Mouse (Mus musculus): ENCODE measurements around the gene Ubqln5. TPM values are rescaled to one million over a fixed set of nuclear protein-coding genes. Genes with fewer than 3 reads are reported as not detected.

The Ubqln5 gene
- not detected for total RNA-seq (2021)
- long read RNA-seq, experiment 1: 0 reads
- long read RNA-seq, experiment 2: 0 reads

- no peak for DNase-seq
- intact Hi-C loops (cut with DNase I; ENCODE audit: low total_unique reads): no loop called here
Observed at GRCm38 (mm10) chr7:104129726-104130125, at the start of gene Ubqln5. TSS of gene Ubqln5 (minus strand) at chr7:104129826.

DNA sequence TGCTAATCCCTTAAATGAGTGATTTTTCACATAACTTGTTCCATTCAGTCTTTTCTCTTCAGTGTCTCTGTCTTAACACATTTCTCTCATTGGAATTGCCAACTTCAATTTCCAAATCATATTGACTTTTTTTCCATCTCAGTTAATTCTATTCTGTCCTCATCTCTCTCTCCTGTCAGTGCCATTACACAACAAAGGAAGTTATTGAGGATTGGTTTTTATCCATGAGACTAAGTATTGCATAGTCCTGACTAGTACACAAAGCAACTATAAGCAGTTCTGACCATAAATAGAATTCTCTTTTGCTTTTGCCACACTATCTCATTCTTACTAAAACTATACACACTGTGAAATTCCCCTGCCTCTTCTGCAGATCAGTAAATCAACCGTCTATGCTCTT, 49.4 kb upstream of the Ubqln5 start:
- no peak for DNase-seq
- intact Hi-C loops (cut with DNase I; ENCODE audit: low total_unique reads): no loop called here

GRCm38 (mm10) chr7:104178422-104179054, 48.9 kb upstream of the Ubqln5 start:
- no peak for DNase-seq
- intact Hi-C loops (cut with DNase I; ENCODE audit: low total_unique reads): no loop called here

DNA sequence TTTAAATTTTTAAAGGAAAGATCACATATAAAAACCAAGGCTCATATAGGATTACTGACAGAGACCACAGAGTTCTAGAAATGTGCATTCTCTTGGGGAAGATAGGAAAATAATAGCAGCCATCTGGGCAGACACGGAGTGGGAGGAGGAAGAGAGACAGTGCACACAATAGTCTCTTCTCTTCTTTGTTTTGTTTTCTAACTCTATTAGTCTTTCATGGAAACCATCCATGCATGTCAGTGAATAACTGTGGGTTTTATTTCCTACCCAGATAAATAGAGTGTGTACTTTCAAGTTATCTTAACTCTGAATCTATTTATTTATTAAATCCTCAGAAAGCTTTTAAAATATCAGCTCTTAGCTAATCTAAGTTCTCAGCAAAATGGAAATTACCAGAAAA, 45.5 kb upstream of the Ubqln5 start:
- intact Hi-C loops (cut with DNase I; ENCODE audit: low total_unique reads): no loop called here
- DNase-seq: no peak

DNA sequence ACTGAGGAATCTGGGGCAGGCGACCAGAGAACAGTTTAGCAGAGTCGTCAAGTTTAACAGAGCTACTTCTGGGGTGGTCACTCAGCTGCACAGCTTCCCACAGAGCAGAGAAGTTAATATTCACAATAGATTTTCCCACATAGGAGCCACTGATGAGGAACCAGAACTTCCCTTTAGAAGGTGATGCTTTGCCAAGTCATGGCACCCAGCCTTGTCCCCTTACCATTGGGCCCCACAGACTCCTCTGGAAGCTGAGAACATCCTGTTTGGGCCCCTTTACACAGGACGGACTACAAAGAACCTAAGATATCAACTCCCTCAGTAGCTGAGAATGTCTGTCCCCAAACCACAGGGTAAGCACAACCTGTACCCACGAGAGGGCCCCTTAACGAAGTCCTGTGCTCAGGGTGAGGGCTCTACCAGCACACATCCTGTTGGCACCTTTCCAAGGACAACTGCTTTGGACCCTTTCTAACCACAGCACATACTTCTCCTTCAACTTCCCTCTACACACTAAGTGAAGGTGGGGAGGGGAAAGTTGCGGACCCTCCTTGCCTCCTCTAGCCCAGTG, 40.1 kb upstream of the Ubqln5 start:
- no peak for DNase-seq
- intact Hi-C loops (cut with DNase I; ENCODE audit: low total_unique reads): no loop called here

DNA sequence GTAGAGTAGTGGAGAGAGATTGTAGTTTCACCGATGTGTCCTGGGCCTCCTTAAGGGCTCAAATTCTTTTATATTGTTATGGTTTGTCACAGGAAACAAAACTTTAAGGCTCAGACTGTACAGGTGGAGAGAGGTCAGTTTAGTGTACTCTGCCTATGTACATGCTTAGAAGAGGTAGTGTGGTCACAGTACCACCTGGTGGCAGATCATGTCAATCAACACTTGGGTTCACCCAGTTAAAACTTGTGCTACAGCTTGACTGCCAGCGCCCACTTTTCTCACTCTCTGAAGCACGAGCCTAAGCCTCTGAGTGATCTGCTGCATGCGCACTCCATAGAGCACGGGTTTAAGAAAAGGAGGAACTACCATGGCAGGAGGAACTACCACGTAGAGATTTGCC, 37.5 kb upstream of the Ubqln5 start:
- DNase-seq: no peak
- intact Hi-C loops (cut with DNase I; ENCODE audit: low total_unique reads): no loop called here

- DNase-seq: no peak
- intact Hi-C loops (cut with DNase I; ENCODE audit: low total_unique reads): no loop called here
Observed at GRCm38 (mm10) chr7:104150456-104150855, 20.8 kb upstream of the Ubqln5 start, which contains the start of gene Ubqlnl. TSS of gene Ubqlnl (minus strand) at chr7:104150556.

DNA sequence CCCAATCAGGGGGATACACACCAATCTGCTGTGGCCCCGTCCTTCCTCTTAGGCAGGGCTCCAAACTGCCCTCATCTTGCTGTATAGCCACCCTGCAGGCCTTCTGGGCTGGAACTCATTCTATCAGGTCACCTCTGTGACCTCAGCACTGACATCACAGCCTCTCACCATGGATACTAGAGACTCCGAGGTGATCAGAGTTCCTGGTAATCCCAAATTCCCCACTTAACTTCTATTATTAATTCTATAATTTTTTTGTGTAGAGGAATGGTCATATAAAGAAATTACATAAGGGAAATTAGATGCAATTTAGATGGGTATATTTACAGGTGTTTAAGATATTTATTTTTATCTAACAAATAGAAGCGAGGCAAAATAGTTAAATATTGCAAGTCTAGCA, 13.6 kb upstream of the Ubqln5 start, which contains the start of gene Ubqln3:
Gene Ubqln3 (minus strand): TSS at position 101 of the 400 bp plus-strand sequence.
- intact Hi-C loops (cut with DNase I; ENCODE audit: low total_unique reads): no loop called here
- DNase-seq: no peak

GRCm38 (mm10) chr7:104137305-104137704, 7.7 kb upstream of the Ubqln5 start, which contains the start of gene Olfr643:
TSS of gene Olfr643 (minus strand) at chr7:104137405.
- no peak for DNase-seq
- intact Hi-C loops (cut with DNase I; ENCODE audit: low total_unique reads): no loop called here

GRCm38 (mm10) chr7:104104757-104104972, 25.0 kb downstream of the Ubqln5 start, which contains the start of gene Olfr646:
TSS of gene Olfr646 (plus strand) at chr7:104104873.
- intact Hi-C loops (cut with DNase I; ENCODE audit: low total_unique reads): no loop called here
- DNase-seq: no peak

GRCm38 (mm10) chr7:104103913-104104756, 25.5 kb downstream of the Ubqln5 start:
- no peak for DNase-seq
- intact Hi-C loops (cut with DNase I; ENCODE audit: low total_unique reads): no loop called here

DNA sequence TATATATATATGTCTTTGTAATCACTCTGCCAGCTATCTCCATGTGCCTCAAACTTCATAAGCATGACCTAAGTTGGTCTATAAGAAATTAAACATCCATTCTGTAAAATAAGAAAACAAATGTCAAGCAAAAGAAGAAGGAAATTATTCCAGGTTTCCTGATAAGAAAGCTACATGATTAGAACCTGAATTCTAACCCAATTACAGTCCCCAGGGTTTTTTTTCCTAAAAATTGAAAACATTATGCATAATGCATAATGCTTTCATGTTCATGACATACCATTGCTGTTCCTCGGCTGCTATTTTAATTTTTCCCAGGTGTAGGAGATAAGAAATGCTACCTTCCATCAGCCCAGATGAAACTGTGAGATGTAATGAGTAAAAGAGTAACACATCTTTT, 44.3 kb downstream of the Ubqln5 start, which contains the start of gene Olfr645:
Gene Olfr645 (minus strand): TSS at position 101 of the 400 bp plus-strand sequence.
- intact Hi-C loops (cut with DNase I; ENCODE audit: low total_unique reads): no loop called here
- no peak for DNase-seq

Other genes starting within 250 kb of the Ubqln5 start
- not detected for gene Olfr66, start 243.6 kb downstream of the Ubqln5 start, total RNA-seq (2021)
- not detected for gene Olfr64, start 235.3 kb downstream of the Ubqln5 start, total RNA-seq (2021)
- gene Olfr65, start 226.3 kb downstream of the Ubqln5 start, total RNA-seq (2021): not detected
- gene Olfr631, start 201.0 kb downstream of the Ubqln5 start, total RNA-seq (2021): not detected
- gene Olfr632, start 195.5 kb downstream of the Ubqln5 start, total RNA-seq (2021): not detected
- gene Olfr633, start 185.4 kb downstream of the Ubqln5 start, total RNA-seq (2021): not detected
- not detected for gene Olfr635, start 158.7 kb downstream of the Ubqln5 start, total RNA-seq (2021)
- gene Olfr638, start 131.1 kb downstream of the Ubqln5 start, total RNA-seq (2021): not detected
- not detected for gene Olfr639, start 112.5 kb downstream of the Ubqln5 start, total RNA-seq (2021)
- gene Olfr640, start 104.3 kb downstream of the Ubqln5 start, total RNA-seq (2021): not detected
- gene Olfr641, start 94.4 kb downstream of the Ubqln5 start, total RNA-seq (2021): not detected
- gene Olfr642, start 77.2 kb downstream of the Ubqln5 start, total RNA-seq (2021): not detected
- not detected for gene 4930516K23Rik, start 68.4 kb downstream of the Ubqln5 start, total RNA-seq (2021)
- not detected for gene Olfr644, start 58.0 kb downstream of the Ubqln5 start, total RNA-seq (2021)
- gene Olfr645, start 44.4 kb downstream of the Ubqln5 start, total RNA-seq (2021): not detected
- gene Olfr646, start 25.0 kb downstream of the Ubqln5 start, total RNA-seq (2021): not detected
- not detected for gene Olfr643, start 7.6 kb upstream of the Ubqln5 start, total RNA-seq (2021)
- not detected for gene Ubqln3, start 13.5 kb upstream of the Ubqln5 start, total RNA-seq (2021)
- not detected for gene Ubqlnl, start 20.7 kb upstream of the Ubqln5 start, total RNA-seq (2021)
- gene Olfm5, start 35.0 kb upstream of the Ubqln5 start, total RNA-seq (2021): not detected
- not detected for gene Olfr648, start 53.6 kb upstream of the Ubqln5 start, total RNA-seq (2021)
- not detected for gene Olfr649, start 66.2 kb upstream of the Ubqln5 start, total RNA-seq (2021)
- under 1 TPM; 0.18 to 0.31 TPM for gene Trim6, start 89.0 kb upstream of the Ubqln5 start, total RNA-seq (2021)
- gene Trim34a, start 114.6 kb upstream of the Ubqln5 start, total RNA-seq (2021): 1 to 10 TPM; 1.1 to 1.4 TPM
- gene Trim5, start 158.3 kb upstream of the Ubqln5 start, total RNA-seq (2021): under 1 TPM; 0.55 to 0.62 TPM
- gene Trim12a, start 185.6 kb upstream of the Ubqln5 start, total RNA-seq (2021): 1 to 10 TPM; 2.5 TPM
- under 1 TPM; 0.14 to 0.24 TPM for gene Trim34b, start 199.6 kb upstream of the Ubqln5 start, total RNA-seq (2021)
- gene Trim12c, start 223.5 kb upstream of the Ubqln5 start, total RNA-seq (2021): 1 to 10 TPM; 2.1 TPM
- gene Trim30b, start 240.1 kb upstream of the Ubqln5 start, total RNA-seq (2021): not detected

All from gastrocnemius, postnatal 14 days (tissue).